Mouse (Mus musculus) left cerebral cortex, postnatal 14 days (tissue): ENCODE results near the gene Olfr311. TPM values are rescaled to one million over a fixed set of nuclear protein-coding genes. Genes with fewer than 3 reads are reported as not detected.

Experiments
- DNase-seq, 2 experiments: peaks; one replicate each; pipeline ENCODE4 v3.0.0; 2021 to 2022; ENCODE audit warnings: low spot score in 2 of 2, mixed read lengths in 1 of 2
- intact Hi-C: fragments of 180-260 bp; cut with DNase I; formaldehyde crosslinking; loops from one replicate; pipeline ENCODE4 v1.15.1; 2025
- total RNA-seq, 2 experiments: library from RNA; stranded (reverse); gene quantifications; 2 replicates each; pipeline ENCODE4 v1.2.3; 2021

Olfr311 gene
- total RNA-seq, 2 experiments from 2014 or later: not detected

DNA sequence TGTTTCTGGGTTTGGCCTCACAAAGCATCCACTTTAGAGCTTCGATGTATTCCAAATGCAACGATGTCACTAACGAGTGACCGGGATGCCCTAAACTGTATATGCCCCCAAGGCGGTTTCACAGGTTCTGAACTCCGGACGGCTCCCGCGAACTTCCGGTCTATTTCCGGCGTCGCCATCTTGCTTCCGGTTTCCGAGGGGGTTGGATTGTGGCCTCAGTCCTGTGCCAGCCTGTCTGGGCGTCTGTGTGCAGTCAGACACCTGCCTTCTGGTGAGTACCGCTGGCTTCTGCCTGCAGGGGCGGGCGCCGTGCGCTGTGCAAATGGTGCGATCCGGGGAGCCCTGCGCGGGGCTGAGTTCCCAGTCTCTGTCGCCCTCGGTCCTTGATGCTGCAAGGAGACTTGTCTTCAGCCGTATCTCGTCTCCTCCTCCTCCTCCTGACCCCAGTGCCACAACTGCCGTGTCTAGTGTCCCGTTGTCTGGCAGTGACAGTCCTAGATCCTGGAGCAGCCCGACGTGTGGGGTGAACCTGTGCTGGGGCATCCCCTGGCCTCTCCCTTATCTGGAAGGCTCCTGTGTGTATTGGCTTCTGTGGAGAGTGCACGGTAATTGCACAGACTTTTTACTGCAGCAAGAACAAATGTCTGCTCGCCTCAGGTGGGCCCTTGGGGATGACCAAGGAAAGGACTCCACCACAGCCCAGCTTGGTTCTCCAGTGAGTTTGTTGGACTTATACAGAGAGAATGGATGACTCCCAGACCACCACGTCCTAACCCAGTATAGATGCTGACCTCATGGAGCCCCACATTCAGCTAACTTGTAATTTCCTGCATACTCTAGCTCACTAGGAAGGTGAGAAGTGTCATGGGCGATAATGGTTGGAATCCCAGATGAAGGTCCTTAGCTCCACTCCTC is 28.2 kb downstream of the Olfr311 start, which contains the start of gene 2810021J22Rik:
Gene 2810021J22Rik, plus strand, starts transcription at position 178 of the 915 bp plus-strand sequence.
- intact Hi-C loops: no loop called here
- peak; percentile 65 to 82 for DNase-seq

GRCm38 (mm10) chr11:58867954-58868330 is 28.9 kb downstream of the Olfr311 start:
- DNase-seq: no peak
- intact Hi-C loops: no loop called here

GRCm38 (mm10) chr11:58870961-58871360 is 31.9 kb downstream of the Olfr311 start:
- intact Hi-C loops: no loop called here
- no peak for DNase-seq

- no peak for DNase-seq
- intact Hi-C loops: no loop called here
Observed at GRCm38 (mm10) chr11:58883756-58884155, 44.7 kb downstream of the Olfr311 start.

GRCm38 (mm10) chr11:58890511-58890910 is 51.5 kb downstream of the Olfr311 start:
- intact Hi-C loops: no loop called here
- no peak for DNase-seq

Other genes with a start within 250 kb of the Olfr311 start
- gene Olfr324, start 244.1 kb upstream of the Olfr311 start, total RNA-seq: not detected
- under 1 TPM in 1 of 2 experiments, not detected in 1; 0.42 TPM for gene 2210407C18Rik, start 223.2 kb upstream of the Olfr311 start, total RNA-seq
- gene Olfr323, start 208.8 kb upstream of the Olfr311 start, total RNA-seq: not detected
- under 1 TPM in 1 of 2 experiments, not detected in 1; 0.15 TPM for gene Trim58, start 198.8 kb upstream of the Olfr311 start, total RNA-seq
- gene Olfr322, start 180.5 kb upstream of the Olfr311 start, total RNA-seq: not detected
- gene Olfr320, start 158.2 kb upstream of the Olfr311 start, total RNA-seq: not detected
- not detected for gene Olfr319, start 140.1 kb upstream of the Olfr311 start, total RNA-seq
- under 1 TPM in 1 of 2 experiments, not detected in 1; 0.13 TPM for gene Olfr318, start 115.2 kb upstream of the Olfr311 start, total RNA-seq
- under 1 TPM in 1 of 2 experiments, not detected in 1; 0.15 TPM for gene Olfr317, start 100.0 kb upstream of the Olfr311 start, total RNA-seq
- under 1 TPM; 0.13 to 0.42 TPM for gene Olfr316, start 86.5 kb upstream of the Olfr311 start, total RNA-seq
- not detected for gene Olfr315, start 66.1 kb upstream of the Olfr311 start, total RNA-seq
- gene Olfr314, start 56.3 kb upstream of the Olfr311 start, total RNA-seq: not detected
- 1 to 10 TPM in 1 of 2 experiments, under 1 TPM in 1; 0.89 to 2.1 TPM for gene Fam183b, start 37.3 kb upstream of the Olfr311 start, total RNA-seq
- not detected for gene Olfr313, start 24.3 kb upstream of the Olfr311 start, total RNA-seq
- not detected for gene Olfr312, start 10.0 kb upstream of the Olfr311 start, total RNA-seq
- gene Gm12258, start 7.9 kb downstream of the Olfr311 start, total RNA-seq: 10 to 100 TPM; 16.7 TPM
- 1 to 10 TPM; 9.3 TPM for gene 2810021J22Rik, start 28.0 kb downstream of the Olfr311 start, total RNA-seq
- 1 to 10 TPM; 8.7 to 9.0 TPM for gene Zfp39, start 65.0 kb downstream of the Olfr311 start, total RNA-seq
- not detected for gene Btnl10, start 78.7 kb downstream of the Olfr311 start, total RNA-seq
- 100 to 1,000 TPM; 493 to 512 TPM for gene Rnf187, start 99.7 kb downstream of the Olfr311 start, total RNA-seq
- 100 to 1,000 TPM; 119 to 135 TPM for gene Hist3h2ba, start 109.7 kb downstream of the Olfr311 start, total RNA-seq
- 10 to 100 TPM; 57.2 to 62.3 TPM for gene Hist3h2a, start 115.4 kb downstream of the Olfr311 start, total RNA-seq
- 1 to 10 TPM; 3.9 to 4.3 TPM for gene Trim17, start 115.4 kb downstream of the Olfr311 start, total RNA-seq
- 10 to 100 TPM; 21.8 to 22.0 TPM for gene Trim11, start 138.8 kb downstream of the Olfr311 start, total RNA-seq